Mouse (Mus musculus): ENCODE results near the gene Fbxo11.
"Not testable (repeated sequence)": the region's sequence is repeated elsewhere in the genome, so short reads cannot be mapped to it uniquely, and the experiment has no call there.

The Fbxo11 gene

GRCm38 (mm10) chr17:87971696-87972591, 93.1 kb downstream of the Fbxo11 start:
- in situ Hi-C loops (cut with MboI, MseI) = not testable (repeated sequence)

DNA sequence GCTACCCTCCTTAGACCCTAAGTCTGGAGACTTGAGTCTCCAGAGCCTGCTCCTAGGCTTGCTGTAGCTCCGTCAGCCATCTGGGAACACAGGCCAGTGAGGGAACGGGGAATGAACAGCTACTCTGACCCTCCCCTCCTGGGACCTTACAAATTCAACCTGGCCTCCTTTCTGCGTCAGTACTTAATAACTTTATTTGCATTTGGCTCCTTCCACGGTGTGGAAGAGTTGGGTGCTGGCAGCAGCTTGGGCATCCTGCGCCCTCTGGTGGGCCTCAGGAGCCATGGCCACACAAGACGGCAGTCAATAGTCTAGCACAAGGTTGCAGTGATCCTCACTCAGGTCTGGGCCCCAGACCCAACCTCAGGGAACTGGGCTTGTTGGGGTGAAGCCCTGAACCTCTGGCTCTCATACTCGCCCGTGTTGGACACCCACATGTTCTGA, 96.6 kb downstream of the Fbxo11 start:
- in situ Hi-C loops (cut with MboI, MseI) = not testable (repeated sequence)

DNA sequence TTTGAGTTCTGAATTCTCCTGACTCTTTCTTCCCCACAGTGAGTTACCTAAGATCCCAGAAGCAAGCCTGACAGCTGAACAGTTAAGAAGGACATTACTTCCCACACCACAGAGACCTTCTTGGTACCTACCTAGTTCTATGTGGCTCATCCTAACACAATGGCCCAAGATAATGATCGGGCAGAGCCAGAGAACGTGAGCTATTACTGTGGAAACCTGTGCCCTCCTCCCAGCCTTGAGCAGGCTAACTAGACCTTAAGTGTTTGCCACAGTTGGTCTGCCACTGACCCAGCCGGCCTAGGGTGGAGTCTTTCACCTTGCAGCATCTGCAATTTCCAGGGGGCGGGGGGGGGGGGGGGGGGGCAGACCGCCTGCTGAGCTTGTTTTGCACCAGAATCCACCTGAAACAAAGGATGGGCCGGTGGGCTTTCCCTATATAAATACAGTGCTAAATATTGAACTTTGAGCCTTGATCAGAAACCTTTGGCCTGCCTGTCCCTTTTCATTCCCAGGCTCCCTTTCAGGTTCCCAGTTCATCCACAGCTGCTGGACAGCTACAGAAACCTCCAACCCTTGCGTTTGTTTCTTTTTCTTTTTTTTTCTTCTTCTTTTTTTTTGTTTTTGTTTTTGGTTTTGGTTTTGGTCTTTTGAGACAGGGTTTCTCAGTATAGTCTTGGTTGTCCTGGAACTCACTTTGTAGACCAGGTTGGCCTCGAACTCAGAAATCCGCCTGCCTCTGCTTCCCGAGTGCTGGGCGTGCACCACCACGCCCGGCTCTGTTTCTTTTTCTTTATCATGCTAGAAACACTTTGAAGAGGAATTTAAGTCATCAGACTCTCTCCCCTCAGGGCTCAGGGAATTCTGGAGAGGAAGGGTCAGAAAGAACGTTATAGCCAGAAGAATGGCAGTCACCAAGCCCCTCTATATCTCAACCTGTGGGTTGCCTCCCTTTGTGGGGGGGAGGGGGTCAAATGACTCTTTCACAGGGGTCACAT, 101.7 kb downstream of the Fbxo11 start:
- in situ Hi-C loops (cut with MboI, MseI) = no loop called here

GRCm38 (mm10) chr17:87959931-87960330, 105.2 kb downstream of the Fbxo11 start:
- in situ Hi-C loops (cut with MboI, MseI) = not testable (repeated sequence)

- in situ Hi-C loops (cut with MboI, MseI) = not testable (repeated sequence)
These were observed 105.7 kb downstream of the Fbxo11 start for GRCm38 (mm10) chr17:87959406-87959805.

DNA sequence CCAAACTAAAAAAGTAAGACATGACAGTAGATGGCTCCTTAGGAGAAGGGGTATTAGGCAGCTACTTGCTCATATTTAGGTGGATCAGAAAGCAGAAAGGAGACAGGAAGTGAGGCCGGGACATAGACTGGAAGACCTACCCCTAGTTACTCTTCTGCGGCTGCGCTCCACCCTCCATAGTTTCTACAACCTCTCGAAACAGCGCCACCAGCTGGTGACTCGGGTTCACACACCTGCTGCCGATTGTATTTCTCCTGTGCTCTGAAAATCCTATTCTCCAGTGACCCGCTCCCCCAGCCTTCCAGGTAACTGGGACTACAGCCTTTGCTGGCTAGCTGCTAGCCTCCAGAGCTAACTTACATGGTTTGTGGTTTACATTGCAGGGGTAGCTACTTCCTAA, 106.8 kb downstream of the Fbxo11 start:
- in situ Hi-C loops (cut with MboI, MseI) = no loop called here

DNA sequence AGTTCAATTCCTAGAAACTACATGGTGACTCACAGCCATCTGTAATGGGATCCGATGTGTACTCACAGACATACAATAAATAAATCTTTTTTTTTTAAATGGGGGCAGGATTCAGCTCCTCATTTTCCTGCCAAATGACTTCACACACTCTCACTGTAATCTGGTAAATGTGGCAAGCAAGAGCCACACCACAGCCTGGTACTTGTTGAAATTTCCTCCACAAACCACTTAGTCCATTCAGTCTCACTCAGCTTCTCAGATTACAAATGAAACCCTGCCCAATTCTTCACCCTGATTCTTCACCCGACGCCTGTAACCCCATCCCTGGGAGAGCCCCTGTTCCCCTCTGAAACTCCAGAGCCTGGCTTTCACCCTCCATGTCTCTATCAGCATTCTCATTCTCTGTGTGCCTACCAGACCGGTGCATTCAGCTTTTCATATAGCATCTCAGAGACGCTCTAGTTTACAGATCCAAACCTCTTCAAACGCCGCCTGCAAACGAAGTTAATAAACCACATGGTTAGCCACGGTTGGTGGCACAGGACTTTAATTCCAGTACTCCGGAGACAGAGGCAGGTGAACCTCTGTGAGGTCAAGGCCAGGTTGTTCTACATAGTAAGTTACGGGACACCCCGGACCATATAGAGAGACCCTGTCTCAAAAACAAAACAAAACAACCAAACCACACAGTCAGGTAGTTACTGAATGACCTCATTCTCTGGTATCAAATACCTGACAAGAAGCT, 107.8 kb downstream of the Fbxo11 start:
- in situ Hi-C loops (cut with MboI, MseI) = no loop called here

GRCm38 (mm10) chr17:87954618-87955124, 110.4 kb downstream of the Fbxo11 start:
- in situ Hi-C loops (cut with MboI, MseI) = loop anchor here in 1 of 2 experiments (5.0 kb wide), 2 partner anchors 67 to 187 kb away; no protein-coding TSS in a partner anchor

- in situ Hi-C loops (cut with MboI, MseI) = loop anchor here in 1 of 2 experiments (5.0 kb wide), 2 partner anchors 67 to 177 kb away; no protein-coding TSS in a partner anchor
These were observed 116.0 kb downstream of the Fbxo11 start for GRCm38 (mm10) chr17:87948965-87949584.

All from T-helper 17 cell (primary cell).